Mouse (Mus musculus): ENCODE data around the gene Vcam1. TPM values are rescaled to one million over a fixed set of nuclear protein-coding genes. Genes with fewer than 3 reads are reported as not detected.

Gene Vcam1
- polyA plus RNA-seq, 1 experiment from 2014 or later: 135 TPM

- no peak overlapping the region for H3K9ac ChIP-seq
- peaks cover 34% of the 10 kb centered on the region for H3K36me3 ChIP-seq
- whole genome bisulfite sequencing: 83% methylated on average over 3 of the region's 3 CpGs
- no peak for ATAC-seq (ENCODE audit: low FRiP score, low read depth)
- no peak overlapping the region for H3K4me2 ChIP-seq (replicated peaks)
- H3K4me1 ChIP-seq: peaks cover 23% of the 10 kb centered on the region
- no peak overlapping the region for H3K4me3 ChIP-seq
- no peak overlapping the region for H3K27ac ChIP-seq
- H3K27me3 ChIP-seq: no peaks in the 10 kb centered on the region
- no peaks in the 10 kb centered on the region for H3K9me3 ChIP-seq
Observed at GRCm38 (mm10) chr3:116123827-116124226, 5.7 kb downstream of the Vcam1 start.

- H3K9ac ChIP-seq: no peak overlapping the region
- H3K9me3 ChIP-seq: no peaks in the 10 kb centered on the region
- no peak overlapping the region for H3K4me3 ChIP-seq
- no peak overlapping the region for H3K27ac ChIP-seq
- WGBS: 85% methylated on average over 4 of the region's 4 CpGs
- H3K4me1 ChIP-seq: peaks cover 23% of the 10 kb centered on the region
- no peak for ATAC-seq (ENCODE audit: low FRiP score, low read depth)
- peaks cover 37% of the 10 kb centered on the region for H3K36me3 ChIP-seq
- no peaks in the 10 kb centered on the region for H3K27me3 ChIP-seq
- no peak overlapping the region for H3K4me2 ChIP-seq (replicated peaks)
Observed at GRCm38 (mm10) chr3:116122696-116123095, 6.8 kb downstream of the Vcam1 start.

- no peak overlapping the region for H3K4me3 ChIP-seq
- H3K9ac ChIP-seq: no peak overlapping the region
- no peaks in the 10 kb centered on the region for H3K9me3 ChIP-seq
- no peaks in the 10 kb centered on the region for H3K27me3 ChIP-seq
- peaks cover 53% of the 10 kb centered on the region for H3K36me3 ChIP-seq
- H3K4me2 ChIP-seq (replicated peaks): no peak overlapping the region
- 85% methylated on average over 3 of the region's 3 CpGs for WGBS
- H3K27ac ChIP-seq: no peak overlapping the region
- peaks cover 16% of the 10 kb centered on the region for H3K4me1 ChIP-seq
- ATAC-seq (ENCODE audit: low FRiP score, low read depth): no peak
Observed at GRCm38 (mm10) chr3:116121026-116121425, 8.5 kb downstream of the Vcam1 start.

GRCm38 (mm10) chr3:116120391-116120790, 9.1 kb downstream of the Vcam1 start:
- peaks cover 17% of the 10 kb centered on the region for H3K4me1 ChIP-seq
- ATAC-seq (ENCODE audit: low FRiP score, low read depth): no peak
- no peak overlapping the region for H3K4me3 ChIP-seq
- 93% methylated on average over 6 of the region's 6 CpGs for WGBS
- no peak overlapping the region for H3K4me2 ChIP-seq (replicated peaks)
- H3K27ac ChIP-seq: no peak overlapping the region
- H3K36me3 ChIP-seq: peaks cover 59% of the 10 kb centered on the region
- no peak overlapping the region for H3K9ac ChIP-seq
- H3K9me3 ChIP-seq: no peaks in the 10 kb centered on the region
- H3K27me3 ChIP-seq: no peaks in the 10 kb centered on the region

GRCm38 (mm10) chr3:116119162-116119561, 10.3 kb downstream of the Vcam1 start:
- Histone ChIP-seq H3K27ac (peak overlapping the region; percentile 67; the same call in 1 of the 2 replicates), H3K36me3 (peaks cover 54% of the 10 kb centered on the region), H3K9me3 (no peaks in the 10 kb centered on the region), H3K4me1 (peaks cover 26% of the 10 kb centered on the region), H3K4me3 (no peak overlapping the region), H3K27me3 (no peaks in the 10 kb centered on the region), H3K9ac (no peak overlapping the region), H3K4me2 (replicated peaks) (0 out of 2 replicates have a peak overlapping the region, but pooled peaks have one; percentile 16)
- peak; percentile 84 for ATAC-seq (ENCODE audit: low FRiP score, low read depth)
- 43% methylated on average over 7 of the region's 7 CpGs for WGBS

- no peaks in the 10 kb centered on the region for H3K9me3 ChIP-seq
- no peak overlapping the region for H3K9ac ChIP-seq
- H3K4me3 ChIP-seq: no peak overlapping the region
- no peaks in the 10 kb centered on the region for H3K27me3 ChIP-seq
- no peak for ATAC-seq (ENCODE audit: low FRiP score, low read depth)
- peaks cover 34% of the 10 kb centered on the region for H3K4me1 ChIP-seq
- peaks cover 40% of the 10 kb centered on the region for H3K36me3 ChIP-seq
- no peak overlapping the region for H3K4me2 ChIP-seq (replicated peaks)
- H3K27ac ChIP-seq: no peak overlapping the region
- WGBS: 86% methylated on average over 4 of the region's 4 CpGs
Observed at GRCm38 (mm10) chr3:116117046-116117445, 12.4 kb downstream of the Vcam1 start.

GRCm38 (mm10) chr3:116114249-116115188, 15.0 kb downstream of the Vcam1 start:
- H3K27ac ChIP-seq: peak overlapping the region; percentile 67
- 31% methylated on average over 12 of the region's 12 CpGs for WGBS
- H3K4me3 ChIP-seq: peak overlapping the region; percentile 11; the same call in 1 of the 2 replicates
- no peaks in the 10 kb centered on the region for H3K9me3 ChIP-seq
- ATAC-seq (ENCODE audit: low FRiP score, low read depth): peak; percentile 56
- no peaks in the 10 kb centered on the region for H3K27me3 ChIP-seq
- peak overlapping the region; percentile 50 for H3K4me2 ChIP-seq (replicated peaks)
- peaks cover 33% of the 10 kb centered on the region for H3K4me1 ChIP-seq
- peaks cover 35% of the 10 kb centered on the region for H3K36me3 ChIP-seq
- H3K9ac ChIP-seq: no peak overlapping the region

- H3K9me3 ChIP-seq: no peaks in the 10 kb centered on the region
- no peak overlapping the region for H3K9ac ChIP-seq
- H3K27me3 ChIP-seq: no peaks in the 10 kb centered on the region
- peaks cover 28% of the 10 kb centered on the region for H3K4me1 ChIP-seq
- H3K36me3 ChIP-seq: peaks cover 37% of the 10 kb centered on the region
- WGBS: 12% methylated on average over 7 of the region's 7 CpGs
- H3K27ac ChIP-seq: peak overlapping the region; percentile 67; the same call in 1 of the 2 replicates
- peak overlapping the region; percentile 50 for H3K4me2 ChIP-seq (replicated peaks)
- no peak overlapping the region for H3K4me3 ChIP-seq
- peak; percentile 52; the same call in 1 of the 2 replicates for ATAC-seq (ENCODE audit: low FRiP score, low read depth)
Observed at GRCm38 (mm10) chr3:116113443-116114241, 15.8 kb downstream of the Vcam1 start.

- 63% methylated on average over 5 of the region's 5 CpGs for WGBS
- no peak overlapping the region for H3K9ac ChIP-seq
- H3K4me3 ChIP-seq: no peak overlapping the region
- H3K27ac ChIP-seq: no peak overlapping the region
- H3K27me3 ChIP-seq: no peaks in the 10 kb centered on the region
- H3K4me1 ChIP-seq: peaks cover 28% of the 10 kb centered on the region
- H3K4me2 ChIP-seq (replicated peaks): no peak overlapping the region
- H3K36me3 ChIP-seq: peaks cover 35% of the 10 kb centered on the region
- no peaks in the 10 kb centered on the region for H3K9me3 ChIP-seq
- ATAC-seq (ENCODE audit: low FRiP score, low read depth): no peak
Observed at GRCm38 (mm10) chr3:116112816-116113405, 16.6 kb downstream of the Vcam1 start.

GRCm38 (mm10) chr3:116105713-116106112, 23.8 kb downstream of the Vcam1 start:
- WGBS: 54% methylated on average over 5 of the region's 5 CpGs
- Histone ChIP-seq H3K36me3 (peaks cover 9% of the 10 kb centered on the region), H3K27ac (no peak overlapping the region), H3K4me1 (peaks cover 5% of the 10 kb centered on the region; the same call in 1 of the 2 replicates), H3K4me3 (no peak overlapping the region), H3K9me3 (no peaks in the 10 kb centered on the region), H3K27me3 (no peaks in the 10 kb centered on the region), H3K9ac (no peak overlapping the region), H3K4me2 (replicated peaks) (peak overlapping the region; percentile 53; the same call in 1 of the 2 replicates)
- peak; percentile 29; the same call in 1 of the 2 replicates for ATAC-seq (ENCODE audit: low FRiP score, low read depth)

- no peaks in the 10 kb centered on the region for H3K9me3 ChIP-seq
- peaks cover 5% of the 10 kb centered on the region; the same call in 1 of the 2 replicates for H3K4me1 ChIP-seq
- H3K4me3 ChIP-seq: no peak overlapping the region
- peak overlapping the region; percentile 7; the same call in 1 of the 2 replicates for H3K27ac ChIP-seq
- H3K27me3 ChIP-seq: no peaks in the 10 kb centered on the region
- ATAC-seq (ENCODE audit: low FRiP score, low read depth): peak; percentile 76
- WGBS: 16% methylated on average over 21 of the region's 21 CpGs
- H3K36me3 ChIP-seq: peaks cover 5% of the 10 kb centered on the region
- H3K4me2 ChIP-seq (replicated peaks): peak overlapping the region; percentile 53
- H3K9ac ChIP-seq: no peak overlapping the region
Observed at GRCm38 (mm10) chr3:116104866-116105647, 24.4 kb downstream of the Vcam1 start.

All from limb, embryonic 13.5 days (tissue).